Mouse (Mus musculus) ES-Bruce4 (cell line): ENCODE data around the gene Sipa1l2. TPM values are rescaled to one million over a fixed set of nuclear protein-coding genes. Genes with fewer than 3 reads are reported as not detected.
"Not testable (repeated sequence)": the region's sequence is repeated elsewhere in the genome, so short reads cannot be mapped to it uniquely, and the experiment has no call there.

ENCODE experiments used
- H3K27ac ChIP-seq: 2 replicates; pipeline ENCODE4 v1.5.1; 2012; ENCODE audit warnings: low read length, inconsistent platforms; ENCODE audit not compliant: insufficient read depth
- H3K27me3 ChIP-seq: 2 replicates; pipeline ENCODE4 v1.6.1; 2012; ENCODE audit warnings: mild to moderate bottlenecking, low read length, inconsistent platforms; ENCODE audit not compliant: control insufficient read depth, poor library complexity, insufficient read depth, severe bottlenecking
- H3K36me3 ChIP-seq: 2 replicates; pipeline ENCODE4 v1.6.1; 2012; ENCODE audit warnings: inconsistent platforms, mild to moderate bottlenecking, low read length, moderate library complexity; ENCODE audit not compliant: control insufficient read depth, poor library complexity, insufficient read depth, severe bottlenecking
- H3K4me1 ChIP-seq: one replicate; pipeline ENCODE4 v1.8.1; 2011; ENCODE audit warnings: low read length; ENCODE audit not compliant: control insufficient read depth, insufficient read depth
- H3K4me3 ChIP-seq: 2 replicates; pipeline ENCODE4 v1.5.1; 2011; ENCODE audit warnings: low read depth, mild to moderate bottlenecking, low read length
- H3K9ac ChIP-seq: 2 replicates; pipeline ENCODE4 v1.6.1; 2012; ENCODE audit warnings: low read depth, mild to moderate bottlenecking, inconsistent platforms; ENCODE audit not compliant: poor library complexity, severe bottlenecking
- H3K9me3 ChIP-seq: replicated peaks from 2 replicates; pipeline ENCODE4 v1.6.1; 2012; ENCODE audit warnings: mild to moderate bottlenecking, low read length, inconsistent platforms; ENCODE audit not compliant: control insufficient read depth, poor library complexity, insufficient read depth, severe bottlenecking
- CTCF ChIP-seq: IDR thresholded peaks from one replicate; pipeline ENCODE4 v1.8.1; 2011; ENCODE audit warnings: low read depth, low read length
- EP300 ChIP-seq: IDR thresholded peaks from 2 replicates; pipeline ENCODE4 v1.6.1; 2011; ENCODE audit warnings: low read depth, low read length; ENCODE audit not compliant: insufficient read depth
- POLR2A ChIP-seq: IDR thresholded peaks from one replicate; pipeline ENCODE4 v1.8.1; 2011; ENCODE audit warnings: low read length; ENCODE audit not compliant: insufficient read depth
- polyA plus RNA-seq: library from polyadenylated mRNA; stranded (reverse); fragments of >200 nt; gene quantifications from 2 replicates; pipeline ENCODE4 v1.2.4, GENCODE M21; 2011; ENCODE audit warnings: low read depth; ENCODE audit not compliant: missing spikeins, insufficient read depth, insufficient read length

Gene Sipa1l2
- polyA plus RNA-seq, 1 experiment, result 25.1 TPM

GRCm38 (mm10) chr8:125397981-125398380 lies 171.6 kb downstream of the Sipa1l2 start:
- Histone ChIP-seq H3K27ac (no peak overlapping the region), H3K4me3 (no peak overlapping the region), H3K9me3 (no peaks in the 10 kb centered on the region), H3K4me1 (no peaks in the 10 kb centered on the region), H3K36me3 (no peaks in the 10 kb centered on the region), H3K27me3 (no peaks in the 10 kb centered on the region), H3K9ac (no peak overlapping the region)
- TF ChIP-seq POLR2A, result no peak
- peak; percentile 70; the same call in 1 of the 2 replicates for TF ChIP-seq EP300

- H3K27me3 ChIP-seq, H3K4me3 ChIP-seq, H3K4me1 ChIP-seq, H3K9ac ChIP-seq, H3K36me3 ChIP-seq, H3K27ac ChIP-seq, H3K9me3 ChIP-seq: not testable (repeated sequence)
Observed at GRCm38 (mm10) chr8:125395682-125396081, 173.9 kb downstream of the Sipa1l2 start.

GRCm38 (mm10) chr8:125395032-125395431 lies 174.6 kb downstream of the Sipa1l2 start:
- TF ChIP-seq POLR2A, result no peak
- no peak for TF ChIP-seq CTCF
- no peak for TF ChIP-seq EP300
- H3K9me3 ChIP-seq, result no peaks in the 10 kb centered on the region

GRCm38 (mm10) chr8:125391685-125392084 lies 177.9 kb downstream of the Sipa1l2 start:
- Histone ChIP-seq H3K27me3 (no peaks in the 10 kb centered on the region), H3K36me3 (no peaks in the 10 kb centered on the region), H3K9me3 (no peaks in the 10 kb centered on the region), H3K4me3 (no peak overlapping the region), H3K27ac (no peak overlapping the region), H3K9ac (no peak overlapping the region), H3K4me1 (no peaks in the 10 kb centered on the region)
- TF ChIP-seq EP300 (no peak), POLR2A (no peak), CTCF (no peak)

More at GRCm38 (mm10) chr8:125395032-125395431, 174.6 kb downstream of the Sipa1l2 start:
- Histone ChIP-seq H3K27me3 (no peaks in the 10 kb centered on the region), H3K27ac (no peak overlapping the region), H3K9ac (no peak overlapping the region), H3K36me3 (no peaks in the 10 kb centered on the region), H3K4me1 (no peaks in the 10 kb centered on the region), H3K4me3 (no peak overlapping the region)

- H3K9ac ChIP-seq, result no peak overlapping the region
- H3K36me3 ChIP-seq, result no peaks in the 10 kb centered on the region
- H3K4me3 ChIP-seq, result no peak overlapping the region
- no peak overlapping the region for H3K27ac ChIP-seq
- TF ChIP-seq EP300 (no peak), CTCF (no peak), POLR2A (no peak)
- no peaks in the 10 kb centered on the region for H3K27me3 ChIP-seq
- no peaks in the 10 kb centered on the region for H3K4me1 ChIP-seq
- H3K9me3 ChIP-seq, result no peaks in the 10 kb centered on the region
Observed at GRCm38 (mm10) chr8:125391271-125391670, 178.3 kb downstream of the Sipa1l2 start.

GRCm38 (mm10) chr8:125390506-125390895 lies 179.1 kb downstream of the Sipa1l2 start:
- Histone ChIP-seq H3K4me3 (no peak overlapping the region), H3K27ac (no peak overlapping the region), H3K9ac (no peak overlapping the region), H3K27me3 (no peaks in the 10 kb centered on the region), H3K4me1 (no peaks in the 10 kb centered on the region), H3K36me3 (no peaks in the 10 kb centered on the region), H3K9me3 (no peaks in the 10 kb centered on the region)
- TF ChIP-seq EP300, result no peak
- no peak for TF ChIP-seq CTCF
